In genomic region chr15:10387263-10387662, GRCm38 (mm10) we compare ENCODE assay signal across 44 mouse cellular contexts. TPM values are rescaled to one million over a fixed set of nuclear protein-coding genes. Genes with fewer than 3 reads are reported as not detected.
"Had no signal": no experiment of that assay in that cellular context is flagged by ENCODE, and none has a peak within 500 bp of the region (broad histone marks: within the 10 kb centered on the region; RNA-seq: fewer than 3 reads in every experiment).

No protein-coding gene starts in this region.

- H3K27ac ChIP-seq: limb, embryonic 10.5 days; limb, embryonic 12.5 days; limb, embryonic 13.5 days; limb, embryonic 15.5 days; liver, embryonic 12.5 days; liver, embryonic 13.5 days; liver, embryonic 14.5 days; liver, embryonic 15.5 days; lung, embryonic 15.5 days; macrophage; midbrain, embryonic 10.5 days; midbrain, embryonic 12.5 days; midbrain, embryonic 13.5 days; midbrain, embryonic 15.5 days had no signal

- H3K9ac ChIP-seq: limb, embryonic 12.5 days; limb, embryonic 13.5 days; limb, embryonic 15.5 days; liver, embryonic 12.5 days; liver, embryonic 13.5 days; liver, embryonic 14.5 days; liver, embryonic 15.5 days; liver, postnatal 0 days; lung, embryonic 14.5 days; lung, embryonic 15.5 days; midbrain, embryonic 12.5 days; midbrain, embryonic 13.5 days; midbrain, embryonic 15.5 days had no signal

- H3K27me3 ChIP-seq: limb, embryonic 12.5 days; limb, embryonic 13.5 days; limb, embryonic 15.5 days; liver, embryonic 12.5 days; liver, embryonic 13.5 days; liver, embryonic 15.5 days; lung, embryonic 15.5 days; midbrain, embryonic 12.5 days; midbrain, embryonic 13.5 days; midbrain, embryonic 15.5 days had no signal

- DNase-seq: left cerebral cortex, postnatal 4 days; liver; liver, embryonic 13.5 days; liver, postnatal 0 days; lung, adult 18-20 months; lung, adult 2 months; lung, embryonic 14.5 days; lung, postnatal 10 days; lung, postnatal 14 days; lung, postnatal 36 days; lung, postnatal 4 days; midbrain, embryonic 14.5 days had no signal

- H3K4me1 ChIP-seq: limb, embryonic 10.5 days; limb, embryonic 12.5 days; limb, embryonic 13.5 days; limb, embryonic 15.5 days; liver, embryonic 12.5 days; liver, embryonic 13.5 days; liver, embryonic 15.5 days; lung, embryonic 15.5 days; megakaryocyte, embryonic 14.5 days; midbrain, embryonic 10.5 days; midbrain, embryonic 12.5 days; midbrain, embryonic 13.5 days; midbrain, embryonic 15.5 days had no signal

- H3K9me3 ChIP-seq: limb, embryonic 10.5 days; limb, embryonic 12.5 days; limb, embryonic 13.5 days; limb, embryonic 15.5 days; liver, embryonic 12.5 days; liver, embryonic 13.5 days; liver, embryonic 15.5 days; lung, embryonic 15.5 days; megakaryocyte, embryonic 14.5 days; midbrain, embryonic 10.5 days; midbrain, embryonic 12.5 days; midbrain, embryonic 15.5 days had no signal

- ATAC-seq: liver, embryonic 12.5 days; liver, postnatal 0 days; lung, postnatal 0 days; midbrain, embryonic 13.5 days; midbrain, embryonic 15.5 days; midbrain, embryonic 16.5 days had no signal

- H3K4me3 ChIP-seq: limb, embryonic 10.5 days; limb, embryonic 12.5 days; limb, embryonic 13.5 days; limb, embryonic 15.5 days; liver, embryonic 12.5 days; liver, embryonic 13.5 days; liver, embryonic 15.5 days; lung, embryonic 15.5 days; megakaryocyte, embryonic 14.5 days; midbrain, embryonic 10.5 days; midbrain, embryonic 12.5 days; midbrain, embryonic 13.5 days; midbrain, embryonic 15.5 days; myocyte had no signal

- H3K36me3 ChIP-seq: limb, embryonic 10.5 days; limb, embryonic 12.5 days; limb, embryonic 13.5 days; limb, embryonic 15.5 days; liver, embryonic 12.5 days; liver, embryonic 13.5 days; liver, embryonic 15.5 days; lung, embryonic 15.5 days; midbrain, embryonic 10.5 days; midbrain, embryonic 12.5 days; midbrain, embryonic 13.5 days; midbrain, embryonic 15.5 days had no signal

- H3K4me2 ChIP-seq: limb, embryonic 12.5 days; limb, embryonic 13.5 days; limb, embryonic 15.5 days; liver, embryonic 11.5 days; liver, embryonic 12.5 days; liver, embryonic 13.5 days; liver, embryonic 15.5 days; lung, embryonic 14.5 days; lung, embryonic 15.5 days; midbrain, embryonic 11.5 days; midbrain, embryonic 12.5 days; midbrain, embryonic 13.5 days; midbrain, embryonic 15.5 days had no signal

RNA-seq across cellular contexts. Expression of gene Agxt2, which starts 28.9 kb away (rescaled TPM):
- total RNA-seq: left cerebral cortex, adult 8-10 months; left cerebral cortex, postnatal 10 days; left cerebral cortex, postnatal 14 days; left cerebral cortex, postnatal 25 days; left cerebral cortex, postnatal 36 days; left cerebral cortex, postnatal 4 days; megakaryocyte progenitor cell, adult 5-6 weeks; megakaryocyte, adult 5-6 weeks; megakaryocyte-erythroid progenitor cell, adult 5-6 weeks; midbrain, postnatal 0 days; monocyte, adult 5-6 weeks had no signal
- polyA plus RNA-seq: limb, embryonic 10.5 days; limb, embryonic 11.5 days; limb, embryonic 12.5 days; limb, embryonic 13.5 days; limb, embryonic 14.5 days; limb, embryonic 15.5 days; lung, adult 2 months; lung, embryonic 14.5 days; lung, embryonic 15.5 days; lung, postnatal 0 days; macrophage; midbrain, embryonic 10.5 days; midbrain, embryonic 11.5 days; midbrain, embryonic 12.5 days; midbrain, embryonic 13.5 days; midbrain, embryonic 14.5 days; midbrain, embryonic 15.5 days; midbrain, embryonic 16.5 days; midbrain, postnatal 0 days; myocyte; neural tube, embryonic 11.5 days had no signal
